Mouse (Mus musculus) hindbrain, embryonic 14.5 days (tissue): Measurements from ENCODE around the gene Gnb1l. TPM values are rescaled to one million over a fixed set of nuclear protein-coding genes. Genes with fewer than 3 reads are reported as not detected.

Source experiments
- ATAC-seq: fragments of 200-750 bp; cut with Nextera tagmentation; 2 replicates; pipeline ENCODE4 v1.8.0; 2017; ENCODE audit warnings: moderate number of reproducible peaks, mild to moderate bottlenecking, moderate TSS enrichment, moderate library complexity; ENCODE audit not compliant: low FRiP score
- DNase-seq: peaks from one replicate; pipeline ENCODE4 v3.0.0-alpha.2; 2015; ENCODE audit warnings: low spot score
- H3K27ac ChIP-seq: fragments of 300-500 bp; sonication (generic); 2 replicates; pipeline ENCODE4 v1.5.1; 2014; ENCODE audit warnings: mild to moderate bottlenecking, moderate library complexity
- H3K27me3 ChIP-seq: fragments of 300-500 bp; sonication (generic); 2 replicates; pipeline ENCODE4 v1.6.1; 2014; ENCODE audit warnings: mild to moderate bottlenecking, low read length, mixed read lengths; ENCODE audit not compliant: control insufficient read depth, insufficient read depth
- H3K36me3 ChIP-seq: fragments of 300-500 bp; sonication (generic); replicated peaks from 2 replicates; pipeline ENCODE4 v1.6.1; 2014; ENCODE audit not compliant: control insufficient read depth, insufficient read depth
- H3K4me1 ChIP-seq: fragments of 300-500 bp; sonication (generic); replicated peaks from 2 replicates; pipeline ENCODE4 v1.6.1; 2014; ENCODE audit warnings: antibody characterized with exemption, low read length, mixed read lengths; ENCODE audit not compliant: control insufficient read depth, insufficient read depth
- H3K4me2 ChIP-seq: fragments of 300-500 bp; sonication (generic); replicated peaks from 2 replicates; pipeline ENCODE4 v1.6.1; 2014; ENCODE audit warnings: mild to moderate bottlenecking, moderate library complexity
- H3K4me3 ChIP-seq: fragments of 300-500 bp; sonication (generic); replicated peaks from 2 replicates; pipeline ENCODE4 v1.5.1; 2014; ENCODE audit warnings: mild to moderate bottlenecking, low read length
- H3K9ac ChIP-seq: fragments of 300-500 bp; sonication (generic); 2 replicates; pipeline ENCODE4 v1.6.1; 2014
- H3K9me3 ChIP-seq: fragments of 300-500 bp; sonication (generic); 2 replicates; pipeline ENCODE4 v1.6.1; 2016; ENCODE audit warnings: low read length; ENCODE audit not compliant: control insufficient read depth
- WGBS: fragments of 180-500 bp; shearing (Covaris S2); extraction: QIAGEN DNeasy Blood & Tissue Kit; methylation state at CpG from one replicate; pipeline ENCODE4 v1.1.7; 2014; 5-methylcytosine and 5-hydroxymethylcytosine counted together
- polyA plus RNA-seq: library from polyadenylated mRNA; unstranded; fragments of >200 nt; fragmentation: Nextera tagmentation; extraction: Ambion mirVana; gene quantifications from 2 replicates; pipeline ENCODE4 v1.2.1, GENCODE M21; 2014

The Gnb1l gene
- polyA plus RNA-seq, 1 experiment from 2014 or later: 13.2 TPM

DNA sequence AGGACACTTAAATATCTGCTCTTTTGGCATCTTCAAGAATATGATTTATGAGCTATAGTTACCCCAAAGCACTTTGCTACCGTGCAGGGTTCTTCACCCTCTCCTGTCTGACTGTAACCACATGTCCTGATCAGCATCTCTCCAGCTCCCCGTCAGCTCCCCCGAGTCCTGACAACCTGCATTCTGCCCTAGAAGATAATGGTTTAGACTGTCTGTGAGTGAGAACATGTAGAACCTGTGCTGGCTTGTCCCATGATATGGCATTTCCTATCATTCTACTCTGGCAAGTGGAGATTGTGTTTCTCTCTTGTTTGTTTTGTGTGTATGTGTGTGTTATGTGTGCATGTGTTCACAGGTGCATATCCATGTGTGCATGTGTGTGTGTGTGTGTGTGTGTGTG, 99.5 kb downstream of the Gnb1l start:
- 84% methylated on average over 3 of the region's 3 CpGs for WGBS
- Histone ChIP-seq H3K4me1 (no peaks in the 10 kb centered on the region), H3K4me2 (no peak overlapping the region), H3K9me3 (no peaks in the 10 kb centered on the region), H3K9ac (no peak overlapping the region), H3K27ac (no peak overlapping the region), H3K36me3 (no peaks in the 10 kb centered on the region), H3K4me3 (no peak overlapping the region), H3K27me3 (peaks cover 6% of the 10 kb centered on the region)
- ATAC-seq (no peak), DNase-seq (no peak)

GRCm38 (mm10) chr16:18601447-18601846, 102.9 kb downstream of the Gnb1l start:
- no peak for DNase-seq
- no peak overlapping the region for H3K4me3 ChIP-seq
- H3K9ac ChIP-seq: no peak overlapping the region
- no peaks in the 10 kb centered on the region for H3K9me3 ChIP-seq
- H3K4me1 ChIP-seq: no peaks in the 10 kb centered on the region
- H3K27me3 ChIP-seq: no peaks in the 10 kb centered on the region
- no peak for ATAC-seq
- no peak overlapping the region for H3K4me2 ChIP-seq
- no peak overlapping the region for H3K27ac ChIP-seq
- 67% methylated on average over 7 of the region's 7 CpGs for WGBS
- H3K36me3 ChIP-seq: no peaks in the 10 kb centered on the region

- DNase-seq (no peak), ATAC-seq (no peak)
- Histone ChIP-seq H3K27me3 (no peaks in the 10 kb centered on the region), H3K9ac (no peak overlapping the region), H3K36me3 (no peaks in the 10 kb centered on the region), H3K4me3 (no peak overlapping the region), H3K27ac (no peak overlapping the region), H3K4me2 (no peak overlapping the region), H3K9me3 (no peaks in the 10 kb centered on the region), H3K4me1 (no peaks in the 10 kb centered on the region)
- 63% methylated on average over 8 of the region's 8 CpGs for WGBS
Observed at GRCm38 (mm10) chr16:18604267-18604701, 105.8 kb downstream of the Gnb1l start.

DNA sequence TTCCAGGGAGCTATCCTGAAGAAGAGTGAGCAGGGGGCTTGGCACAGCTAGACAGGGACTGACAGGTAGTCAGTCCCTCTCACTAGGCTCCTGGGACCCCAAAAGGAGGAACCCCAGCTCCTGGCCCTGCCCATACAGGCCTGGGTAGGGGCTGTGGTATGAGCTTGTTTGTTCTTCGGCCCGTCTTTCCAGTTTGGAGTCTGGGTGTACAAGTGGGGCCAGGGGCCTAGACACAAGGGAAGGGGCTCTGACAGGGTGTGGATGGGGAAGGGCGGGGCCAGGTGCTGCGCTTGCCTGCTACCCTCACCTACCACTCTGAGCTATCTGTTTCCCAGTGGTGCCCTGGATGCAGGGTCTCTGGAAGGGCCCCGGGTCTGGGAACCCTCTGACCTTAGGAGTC, 107.2 kb downstream of the Gnb1l start:
- Histone ChIP-seq H3K9ac (no peak overlapping the region), H3K9me3 (no peaks in the 10 kb centered on the region), H3K27ac (no peak overlapping the region), H3K36me3 (no peaks in the 10 kb centered on the region), H3K4me3 (no peak overlapping the region), H3K4me1 (no peaks in the 10 kb centered on the region), H3K4me2 (no peak overlapping the region), H3K27me3 (peaks cover 7% of the 10 kb centered on the region; the same call in 1 of the 2 replicates)
- ATAC-seq (no peak), DNase-seq (no peak)
- WGBS: 80% methylated on average over 5 of the region's 5 CpGs

GRCm38 (mm10) chr16:18608226-18608625, 109.7 kb downstream of the Gnb1l start:
- 2% methylated on average over 11 of the region's 11 CpGs for WGBS
- DNase-seq (no peak), ATAC-seq (no peak)
- Histone ChIP-seq H3K4me3 (no peak overlapping the region), H3K4me2 (no peak overlapping the region), H3K9me3 (no peaks in the 10 kb centered on the region), H3K4me1 (no peaks in the 10 kb centered on the region), H3K27ac (no peak overlapping the region), H3K27me3 (peaks cover 7% of the 10 kb centered on the region; the same call in 1 of the 2 replicates), H3K36me3 (no peaks in the 10 kb centered on the region), H3K9ac (no peak overlapping the region)

GRCm38 (mm10) chr16:18609099-18609498, 110.6 kb downstream of the Gnb1l start:
- H3K9me3 ChIP-seq: no peaks in the 10 kb centered on the region
- H3K4me3 ChIP-seq: no peak overlapping the region
- 52% methylated on average over 2 of the region's 2 CpGs for WGBS
- H3K4me2 ChIP-seq: no peak overlapping the region
- DNase-seq (no peak), ATAC-seq (no peak)
- no peaks in the 10 kb centered on the region for H3K4me1 ChIP-seq
- peaks cover 7% of the 10 kb centered on the region; the same call in 1 of the 2 replicates for H3K27me3 ChIP-seq
- no peak overlapping the region for H3K27ac ChIP-seq
- H3K36me3 ChIP-seq: no peaks in the 10 kb centered on the region
- H3K9ac ChIP-seq: no peak overlapping the region

- H3K27ac ChIP-seq: no peak overlapping the region
- H3K4me2 ChIP-seq: no peak overlapping the region
- no peak for ATAC-seq
- DNase-seq: no peak
- no peaks in the 10 kb centered on the region for H3K4me1 ChIP-seq
- H3K4me3 ChIP-seq: no peak overlapping the region
- no peaks in the 10 kb centered on the region for H3K9me3 ChIP-seq
- H3K36me3 ChIP-seq: no peaks in the 10 kb centered on the region
- no peak overlapping the region for H3K9ac ChIP-seq
- H3K27me3 ChIP-seq: peaks cover 12% of the 10 kb centered on the region
- 57% methylated on average over 13 of the region's 13 CpGs for WGBS
Observed at GRCm38 (mm10) chr16:18611752-18612151, 113.2 kb downstream of the Gnb1l start.

DNA sequence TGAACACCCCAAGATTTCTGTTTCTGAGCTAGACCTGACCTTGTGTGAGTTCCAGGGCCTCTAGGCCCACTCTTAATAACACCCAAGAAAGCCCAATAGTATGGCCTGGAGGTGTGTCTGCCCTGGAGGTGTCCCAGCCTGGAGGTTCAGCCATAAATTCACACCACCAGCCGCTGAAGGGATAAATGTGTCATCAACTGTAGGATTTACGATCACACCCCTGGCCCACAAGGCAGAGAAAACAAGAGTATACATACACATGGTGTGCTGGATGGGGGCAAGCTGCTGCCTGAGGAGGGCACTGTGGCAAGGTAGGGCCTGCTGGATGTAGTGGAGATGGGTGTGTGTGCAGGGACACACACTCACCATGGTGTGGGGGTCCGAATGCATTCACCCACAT, 114.8 kb downstream of the Gnb1l start:
- no peak overlapping the region for H3K4me2 ChIP-seq
- H3K36me3 ChIP-seq: no peaks in the 10 kb centered on the region
- H3K27me3 ChIP-seq: peaks cover 17% of the 10 kb centered on the region
- H3K9me3 ChIP-seq: no peaks in the 10 kb centered on the region
- no peak overlapping the region for H3K9ac ChIP-seq
- H3K4me1 ChIP-seq: 0 out of 2 replicates have a peak, but pooled peaks cover 5% of the 10 kb centered on the region
- H3K4me3 ChIP-seq: no peak overlapping the region
- DNase-seq: no peak
- 81% methylated on average over 3 of the region's 3 CpGs for WGBS
- no peak overlapping the region for H3K27ac ChIP-seq
- ATAC-seq: no peak
